Mouse (Mus musculus) adrenal gland, postnatal 10 days (tissue): ENCODE measurements around the gene Ncam2. TPM values are rescaled to one million over a fixed set of nuclear protein-coding genes. Genes with fewer than 3 reads are reported as not detected.

Experiments used
- DNase-seq: peaks from one replicate; pipeline ENCODE4 v3.0.0; 2021; ENCODE audit warnings: mixed read lengths
- long read RNA-seq, 2 experiments: library from polyadenylated mRNA; stranded (forward); transcript quantifications; one replicate each; pipeline ENCODE4 v2.0.0; 2021
- total RNA-seq, 2 experiments: library from RNA; stranded (reverse); gene quantifications; 2 replicates each; pipeline ENCODE4 v1.2.3; 2021

Gene Ncam2
- total RNA-seq = 1 to 10 TPM; 3.5 to 6.9 TPM
- long read RNA-seq, experiment 1, partial matches to known transcripts = 1 of 1 reads
- long read RNA-seq, experiment 1, other reads (novel, unspliced or antisense) = 0 of 1 reads
- long read RNA-seq, experiment 2 = 0 reads

GRCm38 (mm10) chr16:81200201-81201071 is at the start of gene Ncam2:
TSS of gene Ncam2 (plus strand) at chr16:81200697.
- DNase-seq = peak; percentile 71

GRCm38 (mm10) chr16:81170828-81171227 is 29.7 kb upstream of the Ncam2 start:
- DNase-seq = no peak

GRCm38 (mm10) chr16:81175302-81175943 is 25.1 kb upstream of the Ncam2 start:
- DNase-seq = peak; percentile 56

GRCm38 (mm10) chr16:81179801-81180200 is 20.7 kb upstream of the Ncam2 start:
- DNase-seq = no peak

- DNase-seq = no peak
Measured at GRCm38 (mm10) chr16:81187579-81188179, 12.8 kb upstream of the Ncam2 start.

GRCm38 (mm10) chr16:81191621-81192020 is 8.9 kb upstream of the Ncam2 start:
- no peak for DNase-seq

- DNase-seq = no peak
Measured at GRCm38 (mm10) chr16:81192607-81193006, 7.9 kb upstream of the Ncam2 start.

- no peak for DNase-seq
Measured at GRCm38 (mm10) chr16:81199467-81199866, 1.0 kb upstream of the Ncam2 start.

GRCm38 (mm10) chr16:81201471-81201870 is 974 bp downstream of the Ncam2 start:
- no peak for DNase-seq

GRCm38 (mm10) chr16:81201992-81202391 is 1.5 kb downstream of the Ncam2 start:
- peak; percentile 58 for DNase-seq

GRCm38 (mm10) chr16:81202721-81203161 is 2.2 kb downstream of the Ncam2 start:
- DNase-seq = no peak

GRCm38 (mm10) chr16:81204405-81205034 is 4.0 kb downstream of the Ncam2 start:
- DNase-seq = no peak

GRCm38 (mm10) chr16:81221176-81221575 is 20.7 kb downstream of the Ncam2 start:
- DNase-seq = no peak

GRCm38 (mm10) chr16:81223841-81224240 is 23.3 kb downstream of the Ncam2 start:
- DNase-seq = no peak

- DNase-seq = no peak
Measured at GRCm38 (mm10) chr16:81224253-81224652, 23.8 kb downstream of the Ncam2 start.

- DNase-seq = no peak
Measured at GRCm38 (mm10) chr16:81254875-81255274, 54.4 kb downstream of the Ncam2 start.

GRCm38 (mm10) chr16:81260429-81260828 is 59.9 kb downstream of the Ncam2 start:
- DNase-seq = no peak

- DNase-seq = no peak
Measured at GRCm38 (mm10) chr16:81273597-81274360, 73.3 kb downstream of the Ncam2 start.

- peak; percentile 69 for DNase-seq
Measured at GRCm38 (mm10) chr16:81284241-81284640, 83.7 kb downstream of the Ncam2 start.

- DNase-seq = no peak
Measured at GRCm38 (mm10) chr16:81284859-81285837, 84.7 kb downstream of the Ncam2 start.
